10 mouse cellular contexts compared by ENCODE assay signal in the genomic region with DNA sequence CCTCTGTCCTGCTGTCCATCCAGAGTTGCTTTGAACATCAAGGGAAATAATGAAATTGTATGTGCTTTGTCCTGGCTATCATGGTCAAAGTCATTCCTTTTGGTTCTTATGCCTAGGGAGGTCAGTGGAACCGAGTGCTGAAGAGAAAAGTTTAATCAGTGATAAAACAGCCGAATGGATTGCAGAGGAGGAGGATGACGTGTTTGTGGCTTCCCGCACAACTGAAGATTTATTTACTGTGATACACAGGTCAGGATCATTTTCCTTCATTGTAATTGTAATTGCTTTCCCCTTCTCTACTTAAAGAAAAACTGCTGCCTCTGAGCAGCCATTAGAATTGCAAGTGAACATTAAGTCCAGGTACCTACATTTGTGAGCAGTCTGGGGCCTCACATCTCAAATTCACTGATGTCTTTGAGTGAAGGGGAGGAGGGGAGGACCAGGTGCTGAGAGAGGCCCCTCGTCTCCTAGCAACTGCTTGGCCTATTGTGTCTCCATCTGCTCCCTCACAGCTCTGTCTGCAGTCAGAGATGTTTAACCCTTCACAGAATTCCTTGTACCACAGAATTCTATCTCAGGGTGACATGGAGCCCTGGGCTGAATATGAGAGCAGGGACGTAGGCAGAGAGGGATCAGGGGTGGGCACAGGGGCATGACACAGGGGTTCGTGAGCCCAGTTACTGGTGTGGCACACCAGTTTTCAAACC. TPM values are rescaled to one million over a fixed set of nuclear protein-coding genes. Genes with fewer than 3 reads are reported as not detected.
DNase-seq lines count a peak whose midpoint lies in the region; ATAC-seq lines count a peak whose summit lies in the region.
"Had no signal": no experiment of that assay in that cellular context is flagged by ENCODE, and none has a peak within 500 bp of the region (broad histone marks: within the 10 kb centered on the region; RNA-seq: fewer than 3 reads in every experiment).

No protein-coding gene starts in this region.

- H3K9ac ChIP-seq in forebrain, embryonic 13.5 days: no peak overlapping the region

- no peaks in the 10 kb centered on the region for H3K36me3 ChIP-seq in forebrain, embryonic 13.5 days (ENCODE audit: poor library complexity, severe bottlenecking)
- peaks cover 25% of the 10 kb centered on the region for H3K36me3 ChIP-seq in midbrain, embryonic 10.5 days

- H3K27ac ChIP-seq in forebrain, embryonic 13.5 days: peak overlapping the region; percentile 96
- peak overlapping the region; percentile 86 for H3K27ac ChIP-seq in midbrain, embryonic 10.5 days (replicated peaks)

- 22% methylated on average over 7 of the region's 7 CpGs for WGBS in forebrain, embryonic 13.5 days
- WGBS in midbrain, embryonic 10.5 days: 45% methylated on average over 7 of the region's 7 CpGs

- no peaks in the 10 kb centered on the region; the same call in 1 of the 2 replicates for H3K27me3 ChIP-seq in forebrain, embryonic 13.5 days
- H3K27me3 ChIP-seq in midbrain, embryonic 10.5 days (ENCODE audit: low read depth, poor library complexity, severe bottlenecking): peaks cover 98% of the 10 kb centered on the region

- DNase-seq in thymus, postnatal 0 days (ENCODE audit: low spot score): peak; percentile 12
- no peak for DNase-seq in thymus, postnatal 10 days (ENCODE audit: low spot score in 2 of 2)
- DNase-seq in midbrain, embryonic 10.5 days (ENCODE audit: low spot score): peak; percentile 73
- no peak for DNase-seq in thymus, postnatal 4 days
- no peak for DNase-seq in heart, postnatal 14 days
- no peak for DNase-seq in B cell, adult 2 months
- DNase-seq in right cerebral cortex, adult 2 months (ENCODE audit: low spot score in 2 of 2): no peak
- DNase-seq: adrenal gland, adult 2 months; lung, adult 18-20 months had no signal

- peak; percentile 97 for ATAC-seq in forebrain, embryonic 13.5 days

- intact Hi-C loops in heart, postnatal 14 days (cut with DNase I): no loop called here

- H3K4me1 ChIP-seq in forebrain, embryonic 13.5 days: peaks cover 27% of the 10 kb centered on the region
- peaks cover 41% of the 10 kb centered on the region for H3K4me1 ChIP-seq in midbrain, embryonic 10.5 days

- no peaks in the 10 kb centered on the region for H3K9me3 ChIP-seq in forebrain, embryonic 13.5 days (replicated peaks)
- no peaks in the 10 kb centered on the region for H3K9me3 ChIP-seq in midbrain, embryonic 10.5 days (replicated peaks)

- H3K4me2 ChIP-seq in forebrain, embryonic 13.5 days: peak overlapping the region; percentile 36

- H3K4me3 ChIP-seq in forebrain, embryonic 13.5 days: no peak overlapping the region
- peak overlapping the region; percentile 14; the same call in 1 of the 2 replicates for H3K4me3 ChIP-seq in midbrain, embryonic 10.5 days

RNA-seq across cellular contexts. Expression of a gene that starts 10.6 kb away (rescaled TPM):
- 0.13 and 0.18 TPM in 2 replicates for polyA plus RNA-seq in thymus, postnatal 0 days (2015; fragmentation: Nextera tagmentation; extraction: Ambion mirVana)
- polyA plus RNA-seq in forebrain, embryonic 13.5 days (2015; fragmentation: Nextera tagmentation; extraction: Ambion mirVana): 9.4 and 10.3 TPM in 2 replicates
- polyA plus RNA-seq in midbrain, embryonic 10.5 days (2016; fragmentation: Nextera tagmentation; extraction: Ambion mirVana): 4.0 and 4.8 TPM in 2 replicates
- 1 to 10 TPM; 1.6 to 2.7 TPM for total RNA-seq in heart, postnatal 14 days (2021)

RNA-seq across cellular contexts. Expression of a gene that starts 37.5 kb away (rescaled TPM):
- 68.0 and 70.3 TPM in 2 replicates for polyA plus RNA-seq in thymus, postnatal 0 days (2015; fragmentation: Nextera tagmentation; extraction: Ambion mirVana)
- polyA plus RNA-seq in forebrain, embryonic 13.5 days (2015; fragmentation: Nextera tagmentation; extraction: Ambion mirVana): 70.5 and 86.0 TPM in 2 replicates
- polyA plus RNA-seq in midbrain, embryonic 10.5 days (2016; fragmentation: Nextera tagmentation; extraction: Ambion mirVana): 67.8 and 70.2 TPM in 2 replicates
- 10 to 100 TPM; 15.3 to 28.4 TPM for total RNA-seq in heart, postnatal 14 days (2021)
- polyA plus RNA-seq: adrenal gland, adult 2 months had no signal

Comparison
In these comparisons a context has a peak if more than half of its experiments do, and no peak if none do; other contexts are left out.
1. DNase-seq: peak in thymus, postnatal 0 days (single experiment) and midbrain, embryonic 10.5 days (single experiment); none in thymus, postnatal 10 days (0 of 2), thymus, postnatal 4 days (single experiment), heart, postnatal 14 days (0 of 2), B cell, adult 2 months (0 of 2) and right cerebral cortex, adult 2 months (0 of 2).